Mouse (Mus musculus): ENCODE data around the gene Brwd3. TPM values are rescaled to one million over a fixed set of nuclear protein-coding genes. Genes with fewer than 3 reads are reported as not detected.

Brwd3 gene
- 0.58 and 1.2 TPM in 2 replicates for polyA plus RNA-seq (2012; rRNA removed)

- 29% methylated on average over 37 of the region's 39 CpGs for WGBS
- TF ChIP-seq POLR2A (IDR thresholded peaks at IDR 0.05; ENCODE audit: borderline replicate concordance, extremely low read depth, low read depth, low read length) (peak; percentile 69; the same call in 1 of the 2 replicates), CTCF (IDR thresholded peaks at IDR 0.05; ENCODE audit: insufficient read depth, low read length) (peak; percentile 28; the same call in 1 of the 2 replicates)
- DNase-seq = peak; percentile 64
- Histone ChIP-seq H3K4me3 (replicated peaks; ENCODE audit: extremely low read depth, low read depth, low read length) (peak within 1 kb of the TSS; percentile 71), H3K4me1 (ENCODE audit: control insufficient read depth, insufficient read depth, low read length) (no peaks in the 10 kb centered on the region; the same call in 1 of the 2 replicates)
Observed at GRCm38 (mm10) chrX:108834090-108834774, at the start of gene Brwd3. Gene Brwd3 (minus strand): TSS chrX:108834372.

DNA sequence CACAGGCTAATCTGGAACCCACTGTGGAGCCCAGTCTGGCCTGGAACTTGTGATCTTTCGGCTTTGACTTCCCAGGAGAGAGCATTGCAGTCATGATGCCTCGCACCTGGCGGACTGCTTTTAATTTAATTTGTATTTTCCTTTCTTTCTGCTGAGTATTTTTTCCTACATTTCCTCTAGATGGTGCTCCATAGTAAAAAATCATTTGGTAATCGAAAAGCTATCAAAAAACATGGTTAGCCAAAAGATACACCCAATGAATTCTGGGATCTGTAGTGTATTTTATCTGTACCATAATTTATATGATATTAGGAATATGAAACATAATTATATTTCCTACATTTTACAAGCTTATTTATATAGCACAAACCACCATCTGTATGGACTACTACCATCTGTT lies 28.5 kb upstream of the Brwd3 start:
- H3K4me1 ChIP-seq (ENCODE audit: control insufficient read depth, insufficient read depth, low read length) = no peaks in the 10 kb centered on the region
- TF ChIP-seq POLR2A (IDR thresholded peaks at IDR 0.05; ENCODE audit: borderline replicate concordance, extremely low read depth, low read depth, low read length) (no peak), CTCF (IDR thresholded peaks at IDR 0.05; ENCODE audit: insufficient read depth, low read length) (no peak)
- no peak overlapping the region for H3K4me3 ChIP-seq (replicated peaks; ENCODE audit: extremely low read depth, low read depth, low read length)
- 77% methylated on average over 4 of the region's 4 CpGs for WGBS
- DNase-seq = no peak

DNA sequence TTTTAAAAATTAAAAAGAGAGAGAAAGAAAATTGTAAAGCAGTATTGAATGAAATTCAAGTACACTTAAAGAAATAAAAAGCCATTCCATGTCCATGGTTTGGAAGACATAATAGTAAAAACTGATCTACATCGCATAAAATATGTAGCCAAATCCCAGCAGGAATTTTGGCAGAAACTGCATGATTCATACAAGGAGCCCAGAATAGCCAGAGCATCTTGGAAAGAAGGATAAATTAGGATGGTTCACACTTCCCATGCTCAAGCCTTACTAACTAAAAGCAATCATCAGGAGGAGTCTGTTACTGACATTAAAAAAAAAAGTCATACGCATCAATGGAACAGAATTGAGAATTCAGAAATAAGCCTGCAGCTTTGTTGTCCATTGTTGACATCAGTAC lies 8.5 kb upstream of the Brwd3 start:
- no peak for DNase-seq
- TF ChIP-seq POLR2A (IDR thresholded peaks at IDR 0.05; ENCODE audit: borderline replicate concordance, extremely low read depth, low read depth, low read length) (no peak), CTCF (IDR thresholded peaks at IDR 0.05; ENCODE audit: insufficient read depth, low read length) (no peak)
- 92% methylated on average over 2 of the region's 2 CpGs for WGBS
- no peaks in the 10 kb centered on the region for H3K4me1 ChIP-seq (ENCODE audit: control insufficient read depth, insufficient read depth, low read length)
- no peak overlapping the region for H3K4me3 ChIP-seq (replicated peaks; ENCODE audit: extremely low read depth, low read depth, low read length)

DNA sequence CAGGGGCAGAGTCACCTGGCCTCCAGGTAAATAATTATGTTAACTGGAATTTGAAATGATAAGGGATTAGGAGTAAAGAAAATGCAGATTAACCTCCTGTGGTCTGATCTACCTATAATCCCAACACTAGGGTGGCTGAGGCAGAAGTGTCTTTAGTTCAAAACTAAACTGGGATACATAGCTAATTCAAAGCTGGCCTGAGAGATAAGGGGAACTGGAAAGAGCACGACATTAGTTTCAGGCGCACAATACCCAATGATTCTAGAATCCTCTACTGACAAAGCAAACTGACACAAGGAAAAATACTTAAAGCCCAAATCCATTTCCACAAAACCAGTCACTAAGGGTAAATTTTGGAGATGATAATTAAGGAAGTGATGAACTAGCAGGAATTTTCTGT lies 2.2 kb upstream of the Brwd3 start:
- WGBS = 87% methylated on average over 2 of the region's 2 CpGs
- TF ChIP-seq CTCF (IDR thresholded peaks at IDR 0.05; ENCODE audit: insufficient read depth, low read length) = no peak
- no peaks in the 10 kb centered on the region; the same call in 1 of the 2 replicates for H3K4me1 ChIP-seq (ENCODE audit: control insufficient read depth, insufficient read depth, low read length)
- no peak for DNase-seq
- H3K4me3 ChIP-seq (replicated peaks; ENCODE audit: extremely low read depth, low read depth, low read length) = no peak overlapping the region

DNA sequence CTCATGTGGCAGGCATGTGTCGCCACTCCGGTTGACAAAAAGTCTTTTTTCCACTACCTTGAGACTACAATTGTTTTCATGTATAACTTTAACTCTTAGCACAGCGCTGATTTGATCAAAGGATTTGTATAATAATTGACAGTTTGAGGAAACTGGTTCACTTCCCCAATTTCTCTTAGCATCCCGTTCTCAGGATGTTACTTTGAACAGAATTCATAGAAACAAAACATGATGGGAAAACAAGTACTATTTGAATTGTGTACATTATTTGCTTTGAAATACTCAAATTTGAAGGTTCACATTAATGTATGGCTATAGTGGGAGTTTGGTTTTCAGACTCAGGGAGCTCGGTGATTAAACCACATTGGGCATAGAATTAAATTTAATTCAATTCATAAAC lies 1.1 kb upstream of the Brwd3 start:
- peak overlapping the region; percentile 71 for H3K4me3 ChIP-seq (replicated peaks; ENCODE audit: extremely low read depth, low read depth, low read length)
- WGBS = 53% methylated on average over 5 of the region's 5 CpGs
- DNase-seq = no peak

GRCm38 (mm10) chrX:108833381-108834020 lies 671 bp downstream of the Brwd3 start:
- TF ChIP-seq CTCF (IDR thresholded peaks at IDR 0.05; ENCODE audit: insufficient read depth, low read length) (no peak), POLR2A (IDR thresholded peaks at IDR 0.05; ENCODE audit: borderline replicate concordance, extremely low read depth, low read depth, low read length) (no peak)
- DNase-seq = peak; percentile 34
- WGBS = 33% methylated on average over 21 of the region's 21 CpGs

More for the DNA sequence above, 1.1 kb upstream of the Brwd3 start:
- H3K4me1 ChIP-seq (ENCODE audit: control insufficient read depth, insufficient read depth, low read length) = no peaks in the 10 kb centered on the region; the same call in 1 of the 2 replicates
- TF ChIP-seq CTCF (IDR thresholded peaks at IDR 0.05; ENCODE audit: insufficient read depth, low read length) (no peak), POLR2A (IDR thresholded peaks at IDR 0.05; ENCODE audit: borderline replicate concordance, extremely low read depth, low read depth, low read length) (no peak)

DNA sequence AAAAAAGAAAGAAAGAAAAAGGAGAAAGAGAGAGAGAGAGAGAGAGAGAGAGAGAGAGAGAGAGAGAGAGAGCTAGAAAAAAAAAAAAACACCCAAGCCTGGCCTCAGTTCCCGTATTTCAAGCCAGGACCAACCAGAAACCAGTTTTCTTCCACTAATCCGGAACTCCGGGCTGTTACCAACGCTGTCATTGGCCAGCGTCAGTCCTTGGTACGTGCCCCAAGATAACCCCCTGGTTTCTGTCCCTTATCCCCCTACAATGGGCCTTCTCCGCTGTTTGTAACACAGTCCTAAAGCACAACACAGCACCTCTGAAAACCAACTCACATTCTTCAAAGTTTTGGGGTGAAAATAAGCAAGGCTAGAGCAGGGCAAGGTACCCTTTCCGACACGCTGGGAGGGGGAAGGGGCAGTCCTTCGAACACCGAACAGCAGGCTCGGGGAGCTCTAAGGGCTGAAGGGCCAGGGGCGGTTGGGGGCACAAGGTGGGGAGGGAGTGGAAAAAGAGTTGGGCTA lies 1.4 kb downstream of the Brwd3 start:
- Histone ChIP-seq H3K4me3 (replicated peaks; ENCODE audit: extremely low read depth, low read depth, low read length) (peak overlapping the region; percentile 66), H3K4me1 (ENCODE audit: control insufficient read depth, insufficient read depth, low read length) (no peaks in the 10 kb centered on the region; the same call in 1 of the 2 replicates)
- TF ChIP-seq CTCF (IDR thresholded peaks at IDR 0.05; ENCODE audit: insufficient read depth, low read length) (no peak), POLR2A (IDR thresholded peaks at IDR 0.05; ENCODE audit: borderline replicate concordance, extremely low read depth, low read depth, low read length) (0 out of 2 replicates have a peak, but pooled peaks have one; percentile 15)
- 25% methylated on average over 13 of the region's 13 CpGs for WGBS
- DNase-seq = peak; percentile 70

More at GRCm38 (mm10) chrX:108833381-108834020, 671 bp downstream of the Brwd3 start:
- H3K4me3 ChIP-seq (replicated peaks; ENCODE audit: extremely low read depth, low read depth, low read length) = peak overlapping the region; percentile 66
- no peaks in the 10 kb centered on the region; the same call in 1 of the 2 replicates for H3K4me1 ChIP-seq (ENCODE audit: control insufficient read depth, insufficient read depth, low read length)

- no peak for DNase-seq
- Histone ChIP-seq H3K4me1 (ENCODE audit: control insufficient read depth, insufficient read depth, low read length) (no peaks in the 10 kb centered on the region; the same call in 1 of the 2 replicates), H3K4me3 (replicated peaks; ENCODE audit: extremely low read depth, low read depth, low read length) (no peak overlapping the region)
- no peak for TF ChIP-seq POLR2A (IDR thresholded peaks at IDR 0.05; ENCODE audit: borderline replicate concordance, extremely low read depth, low read depth, low read length)
- TF ChIP-seq CTCF (IDR thresholded peaks at IDR 0.05; ENCODE audit: insufficient read depth, low read length) = no peak
Observed at GRCm38 (mm10) chrX:108831231-108831630, 2.9 kb downstream of the Brwd3 start.

- WGBS = 51% methylated on average over 2 of the region's 2 CpGs
- H3K4me3 ChIP-seq (replicated peaks; ENCODE audit: extremely low read depth, low read depth, low read length) = no peak overlapping the region
- H3K4me1 ChIP-seq (ENCODE audit: control insufficient read depth, insufficient read depth, low read length) = no peaks in the 10 kb centered on the region
- no peak for TF ChIP-seq POLR2A (IDR thresholded peaks at IDR 0.05; ENCODE audit: borderline replicate concordance, extremely low read depth, low read depth, low read length)
- no peak for TF ChIP-seq CTCF (IDR thresholded peaks at IDR 0.05; ENCODE audit: insufficient read depth, low read length)
- peak; percentile 4 for DNase-seq
Observed at GRCm38 (mm10) chrX:108828111-108828510, 6.1 kb downstream of the Brwd3 start.
